Mouse (Mus musculus): ENCODE data around the gene Dgcr8. TPM values are rescaled to one million over a fixed set of nuclear protein-coding genes. Genes with fewer than 3 reads are reported as not detected.

Dgcr8 gene
- polyA plus RNA-seq, 1 experiment, result 14.5 TPM

- Histone ChIP-seq H3K4me3 (ENCODE audit: low read depth, low read length) (no peak overlapping the region), H3K27me3 (ENCODE audit: control insufficient read depth, insufficient read depth, low read length) (no peaks in the 10 kb centered on the region), H3K27ac (ENCODE audit: insufficient read depth, low read depth, low read length) (no peak overlapping the region), H3K4me1 (ENCODE audit: control insufficient read depth, insufficient read depth, insufficient read length, low read length) (no peaks in the 10 kb centered on the region), H3K36me3 (ENCODE audit: control insufficient read depth, insufficient read depth, low read length) (no peaks in the 10 kb centered on the region)
- TF ChIP-seq POLR2A (IDR thresholded peaks at IDR 0.05; ENCODE audit: low read depth, low read length) (no peak), CTCF (IDR thresholded peaks at IDR 0.05; ENCODE audit: extremely low read depth, insufficient read length, insufficient replicate concordance, low read depth, low read length) (no peak)
- 82% methylated on average over 6 of the region's 6 CpGs for WGBS
These were observed 68.0 kb downstream of the Dgcr8 start for GRCm38 (mm10) chr16:18220856-18221542.

GRCm38 (mm10) chr16:18220001-18220400, 69.0 kb downstream of the Dgcr8 start:
- H3K27me3 ChIP-seq (ENCODE audit: control insufficient read depth, insufficient read depth, low read length), result no peaks in the 10 kb centered on the region
- no peaks in the 10 kb centered on the region for H3K36me3 ChIP-seq (ENCODE audit: control insufficient read depth, insufficient read depth, low read length)
- no peaks in the 10 kb centered on the region for H3K4me1 ChIP-seq (ENCODE audit: control insufficient read depth, insufficient read depth, insufficient read length, low read length)
- WGBS, result 45% methylated on average over 8 of the region's 8 CpGs
- H3K27ac ChIP-seq (ENCODE audit: insufficient read depth, low read depth, low read length), result no peak overlapping the region
- TF ChIP-seq CTCF (IDR thresholded peaks at IDR 0.05; ENCODE audit: extremely low read depth, insufficient read length, insufficient replicate concordance, low read depth, low read length), result no peak
- no peak for TF ChIP-seq POLR2A (IDR thresholded peaks at IDR 0.05; ENCODE audit: low read depth, low read length)
- H3K4me3 ChIP-seq (ENCODE audit: low read depth, low read length), result no peak overlapping the region

- no peaks in the 10 kb centered on the region for H3K4me1 ChIP-seq (ENCODE audit: control insufficient read depth, insufficient read depth, insufficient read length, low read length)
- H3K4me3 ChIP-seq (ENCODE audit: low read depth, low read length), result no peak overlapping the region
- no peaks in the 10 kb centered on the region for H3K36me3 ChIP-seq (ENCODE audit: control insufficient read depth, insufficient read depth, low read length)
- H3K27ac ChIP-seq (ENCODE audit: insufficient read depth, low read depth, low read length), result no peak overlapping the region
- 69% methylated on average over 9 of the region's 9 CpGs for WGBS
- TF ChIP-seq POLR2A (IDR thresholded peaks at IDR 0.05; ENCODE audit: low read depth, low read length), result no peak
- no peaks in the 10 kb centered on the region for H3K27me3 ChIP-seq (ENCODE audit: control insufficient read depth, insufficient read depth, low read length)
These were observed 70.5 kb downstream of the Dgcr8 start for GRCm38 (mm10) chr16:18218580-18218996.

DNA sequence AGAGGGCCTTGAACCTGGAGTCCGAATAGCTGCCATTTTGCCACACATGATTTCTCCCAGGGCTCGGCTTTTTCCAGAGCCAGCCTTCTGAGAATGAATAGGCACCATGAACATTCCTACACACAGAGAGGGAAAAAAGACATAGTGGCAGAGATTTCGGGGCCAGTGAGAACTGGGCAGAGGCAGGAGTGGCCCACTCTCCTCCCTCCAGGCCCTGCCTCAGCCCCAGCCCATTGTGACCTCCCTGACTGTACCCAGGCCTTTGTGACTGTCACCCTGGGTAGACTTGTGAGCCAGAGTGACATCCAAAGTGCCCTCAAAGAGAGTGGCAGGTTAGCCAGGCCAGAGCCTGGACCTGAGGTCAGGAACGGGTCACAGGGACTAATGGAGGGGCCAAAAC, 71.5 kb downstream of the Dgcr8 start, which contains the start of gene Ccdc188:
TSS of gene Ccdc188 (plus strand) at position 301 of the 400 bp plus-strand sequence.
- H3K4me1 ChIP-seq (ENCODE audit: control insufficient read depth, insufficient read depth, insufficient read length, low read length), result no peaks in the 10 kb centered on the region
- WGBS, result 92% methylated on average over 4 of the region's 4 CpGs
- H3K27ac ChIP-seq (ENCODE audit: insufficient read depth, low read depth, low read length), result no peak within 1 kb of the TSS
- no peaks in the 10 kb centered on the region for H3K27me3 ChIP-seq (ENCODE audit: control insufficient read depth, insufficient read depth, low read length)
- TF ChIP-seq CTCF (IDR thresholded peaks at IDR 0.05; ENCODE audit: extremely low read depth, insufficient read length, insufficient replicate concordance, low read depth, low read length) (no peak), POLR2A (IDR thresholded peaks at IDR 0.05; ENCODE audit: low read depth, low read length) (no peak)
- no peak within 1 kb of the TSS for H3K4me3 ChIP-seq (ENCODE audit: low read depth, low read length)
- H3K36me3 ChIP-seq (ENCODE audit: control insufficient read depth, insufficient read depth, low read length), result no peaks in the 10 kb centered on the region

GRCm38 (mm10) chr16:18214858-18215257, 74.2 kb downstream of the Dgcr8 start:
- no peaks in the 10 kb centered on the region for H3K27me3 ChIP-seq (ENCODE audit: control insufficient read depth, insufficient read depth, low read length)
- no peak overlapping the region for H3K4me3 ChIP-seq (ENCODE audit: low read depth, low read length)
- H3K4me1 ChIP-seq (ENCODE audit: control insufficient read depth, insufficient read depth, insufficient read length, low read length), result peaks cover 12% of the 10 kb centered on the region
- H3K27ac ChIP-seq (ENCODE audit: insufficient read depth, low read depth, low read length), result no peak overlapping the region
- 73% methylated on average over 7 of the region's 7 CpGs for WGBS
- TF ChIP-seq POLR2A (IDR thresholded peaks at IDR 0.05; ENCODE audit: low read depth, low read length) (no peak), CTCF (IDR thresholded peaks at IDR 0.05; ENCODE audit: extremely low read depth, insufficient read length, insufficient replicate concordance, low read depth, low read length) (no peak)
- no peaks in the 10 kb centered on the region for H3K36me3 ChIP-seq (ENCODE audit: control insufficient read depth, insufficient read depth, low read length)

GRCm38 (mm10) chr16:18213689-18214088, 75.4 kb downstream of the Dgcr8 start:
- TF ChIP-seq POLR2A (IDR thresholded peaks at IDR 0.05; ENCODE audit: low read depth, low read length), result no peak
- TF ChIP-seq CTCF (IDR thresholded peaks at IDR 0.05; ENCODE audit: extremely low read depth, insufficient read length, insufficient replicate concordance, low read depth, low read length), result no peak
- WGBS, result 65% methylated on average over 6 of the region's 6 CpGs
- no peaks in the 10 kb centered on the region for H3K27me3 ChIP-seq (ENCODE audit: control insufficient read depth, insufficient read depth, low read length)
- no peaks in the 10 kb centered on the region for H3K36me3 ChIP-seq (ENCODE audit: control insufficient read depth, insufficient read depth, low read length)
- H3K4me3 ChIP-seq (ENCODE audit: low read depth, low read length), result no peak overlapping the region
- H3K27ac ChIP-seq (ENCODE audit: insufficient read depth, low read depth, low read length), result no peak overlapping the region
- H3K4me1 ChIP-seq (ENCODE audit: control insufficient read depth, insufficient read depth, insufficient read length, low read length), result peaks cover 12% of the 10 kb centered on the region

DNA sequence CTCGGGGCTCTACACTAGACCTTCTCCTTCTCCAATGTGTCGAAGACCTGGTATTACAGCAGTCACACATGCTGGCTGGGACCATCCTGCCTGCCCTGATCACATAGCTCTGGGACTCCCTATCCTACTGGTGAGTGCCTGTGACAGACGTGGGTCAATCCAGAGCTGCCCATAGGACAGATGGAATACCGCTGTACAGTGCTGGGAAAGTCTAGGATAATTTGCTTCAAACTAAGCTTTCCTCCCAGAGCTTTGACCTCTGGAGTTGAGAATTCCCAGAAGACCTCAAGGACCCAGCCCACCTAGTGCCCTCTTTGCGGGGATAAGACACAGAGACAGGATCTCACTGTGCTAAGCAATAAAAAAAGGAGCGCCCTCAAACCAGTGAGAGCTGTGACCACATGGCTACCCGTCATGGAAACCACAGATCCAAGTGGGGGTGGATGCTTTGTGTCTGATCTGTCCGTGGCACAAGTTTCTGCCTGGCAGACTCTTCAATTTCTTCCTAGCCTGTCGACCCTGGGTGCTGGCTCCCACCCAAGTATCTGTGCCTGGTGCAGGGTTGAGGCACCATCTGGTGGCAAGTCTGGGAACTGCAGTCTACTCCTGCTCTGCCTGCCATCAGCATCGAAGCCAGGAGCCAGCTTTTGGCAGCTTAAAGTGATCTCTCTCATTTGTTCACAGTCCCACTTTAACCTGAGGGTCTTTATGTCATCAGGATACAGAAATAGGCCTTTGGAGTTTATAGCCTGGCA, 77.5 kb downstream of the Dgcr8 start:
- 22% methylated on average over 10 of the region's 10 CpGs for WGBS
- H3K27me3 ChIP-seq (ENCODE audit: control insufficient read depth, insufficient read depth, low read length), result no peaks in the 10 kb centered on the region
- H3K27ac ChIP-seq (ENCODE audit: insufficient read depth, low read depth, low read length), result no peak overlapping the region
- TF ChIP-seq POLR2A (IDR thresholded peaks at IDR 0.05; ENCODE audit: low read depth, low read length) (no peak), CTCF (IDR thresholded peaks at IDR 0.05; ENCODE audit: extremely low read depth, insufficient read length, insufficient replicate concordance, low read depth, low read length) (peak; percentile 99; the same call in 1 of the 2 replicates)
- no peaks in the 10 kb centered on the region for H3K36me3 ChIP-seq (ENCODE audit: control insufficient read depth, insufficient read depth, low read length)
- peaks cover 12% of the 10 kb centered on the region for H3K4me1 ChIP-seq (ENCODE audit: control insufficient read depth, insufficient read depth, insufficient read length, low read length)
- no peak overlapping the region for H3K4me3 ChIP-seq (ENCODE audit: low read depth, low read length)

Measured in small intestine, adult 2 months (tissue).